Mouse (Mus musculus) cerebellum, adult 2 months (tissue): ENCODE data around the gene Ano1.
A peak's percentile ranks its signal among the peaks of the same experiment; 100 is the strongest.

Experiments
- CTCF ChIP-seq: fragments of 200-500 bp; IDR thresholded peaks from 2 replicates; pipeline ENCODE4 v1.5.1; 2011; ENCODE audit warnings: low read depth, mild to moderate bottlenecking, control low read depth, low read length, moderate library complexity, borderline replicate concordance; ENCODE audit not compliant: insufficient read depth
- POLR2A ChIP-seq: fragments of 200-500 bp; IDR thresholded peaks from 2 replicates; pipeline ENCODE4 v1.6.1; 2011; ENCODE audit warnings: low read length, control low read depth, borderline replicate concordance; ENCODE audit not compliant: insufficient read depth

DNA sequence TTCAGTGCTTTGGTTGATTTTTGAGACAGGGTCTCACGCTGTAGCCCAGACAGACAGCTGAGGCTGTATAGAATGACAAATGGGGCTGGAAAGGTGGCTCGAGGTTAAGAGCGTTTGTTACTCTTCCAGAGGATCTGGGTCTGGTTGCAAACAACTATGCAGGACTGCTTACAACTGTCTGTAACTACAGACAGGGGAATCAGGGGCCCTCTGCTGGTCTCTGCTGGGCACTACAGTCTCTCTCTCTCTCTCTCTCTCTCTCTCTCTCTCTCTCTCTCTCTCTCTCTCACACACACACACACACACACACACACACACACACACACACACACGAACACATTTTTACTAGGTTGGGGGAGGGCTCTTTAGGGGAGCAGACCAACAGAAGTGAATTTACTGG lies 168.2 kb downstream of the Ano1 start:
- TF ChIP-seq POLR2A = no peak
- TF ChIP-seq CTCF = peak; percentile 64
